ENCODE assay signal across 26 mouse cellular contexts in the genomic region with DNA sequence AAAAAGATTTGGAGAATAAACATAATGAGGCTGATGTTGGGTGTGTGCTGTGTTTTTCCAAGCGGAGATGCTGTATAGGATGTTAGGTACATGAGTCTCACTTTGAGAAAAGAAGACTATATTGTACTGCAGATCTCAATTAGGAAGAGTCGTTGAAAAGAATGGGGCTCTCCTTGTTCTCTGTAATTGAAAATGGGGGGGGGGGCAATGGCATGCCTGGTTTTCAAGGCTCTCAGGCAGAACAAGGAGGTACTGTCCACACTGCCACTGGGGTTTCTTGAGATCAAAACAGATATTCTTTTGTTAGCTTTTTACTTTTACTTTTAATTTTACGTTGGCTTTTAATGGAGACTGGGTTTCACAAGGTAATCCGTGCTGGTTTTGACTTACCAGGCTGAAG.
A peak's percentile ranks its signal among the peaks of the same experiment; 100 is the strongest.
DNase-seq lines count a peak whose midpoint lies in the region; ATAC-seq lines count a peak whose summit lies in the region.
"Had no signal": no experiment of that assay in that cellular context is flagged by ENCODE, and none has a peak within 500 bp of the region (broad histone marks: within the 10 kb centered on the region; RNA-seq: fewer than 3 reads in every experiment).

No protein-coding gene starts in this region.

- no peak overlapping the region for H3K4me2 ChIP-seq in forebrain, embryonic 16.5 days (ENCODE audit: low read length)
- H3K4me2 ChIP-seq in midbrain, embryonic 11.5 days: no peak overlapping the region
- no peak overlapping the region for H3K4me2 ChIP-seq in forebrain, embryonic 15.5 days (replicated peaks)
- no peak overlapping the region for H3K4me2 ChIP-seq in midbrain, embryonic 15.5 days
- H3K4me2 ChIP-seq: embryonic facial prominence, embryonic 13.5 days; heart, embryonic 11.5 days; kidney, embryonic 15.5 days; limb, embryonic 13.5 days; liver, embryonic 12.5 days had no signal

- H3K36me3 ChIP-seq in forebrain, embryonic 10.5 days (replicated peaks): no peaks in the 10 kb centered on the region
- no peaks in the 10 kb centered on the region for H3K36me3 ChIP-seq in forebrain, embryonic 16.5 days (ENCODE audit: control insufficient read depth, insufficient read depth)
- no peaks in the 10 kb centered on the region for H3K36me3 ChIP-seq in midbrain, embryonic 11.5 days (ENCODE audit: control insufficient read depth, insufficient read depth, low read length)
- H3K36me3 ChIP-seq in midbrain, embryonic 10.5 days: peaks cover 12% of the 10 kb centered on the region
- no peaks in the 10 kb centered on the region for H3K36me3 ChIP-seq in forebrain, embryonic 15.5 days
- no peaks in the 10 kb centered on the region for H3K36me3 ChIP-seq in midbrain, embryonic 15.5 days (replicated peaks)
- H3K36me3 ChIP-seq in embryonic facial prominence, embryonic 10.5 days (replicated peaks): no peaks in the 10 kb centered on the region
- H3K36me3 ChIP-seq: embryonic facial prominence, embryonic 13.5 days; kidney, embryonic 15.5 days; limb, embryonic 13.5 days; liver, embryonic 12.5 days had no signal

- peak overlapping the region; percentile 60; the same call in 1 of the 2 replicates for H3K27ac ChIP-seq in forebrain, embryonic 10.5 days
- H3K27ac ChIP-seq in forebrain, embryonic 16.5 days (ENCODE audit: low read length): no peak overlapping the region; the same call in 1 of the 2 replicates
- H3K27ac ChIP-seq in midbrain, embryonic 11.5 days (ENCODE audit: low read depth, low read length): peak overlapping the region; percentile 51; the same call in 1 of the 2 replicates
- no peak overlapping the region for H3K27ac ChIP-seq in midbrain, embryonic 10.5 days (replicated peaks)
- peak overlapping the region; percentile 12; the same call in 1 of the 2 replicates for H3K27ac ChIP-seq in forebrain, embryonic 15.5 days (replicated peaks)
- H3K27ac ChIP-seq in midbrain, embryonic 15.5 days: peak overlapping the region; percentile 46; the same call in 1 of the 2 replicates
- H3K27ac ChIP-seq in embryonic facial prominence, embryonic 10.5 days (replicated peaks): no peak overlapping the region
- H3K27ac ChIP-seq: embryonic facial prominence, embryonic 13.5 days; gastrocnemius, adult 2 months; kidney, embryonic 15.5 days; limb, embryonic 13.5 days; liver, embryonic 12.5 days; stomach, postnatal 0 days had no signal

- no peaks in the 10 kb centered on the region for H3K9me3 ChIP-seq in forebrain, embryonic 10.5 days
- no peaks in the 10 kb centered on the region for H3K9me3 ChIP-seq in forebrain, embryonic 16.5 days (ENCODE audit: control insufficient read depth, low read length)
- H3K9me3 ChIP-seq in midbrain, embryonic 11.5 days (ENCODE audit: control insufficient read depth, low read length): no peaks in the 10 kb centered on the region
- no peaks in the 10 kb centered on the region for H3K9me3 ChIP-seq in midbrain, embryonic 10.5 days (replicated peaks)
- no peaks in the 10 kb centered on the region for H3K9me3 ChIP-seq in forebrain, embryonic 15.5 days
- H3K9me3 ChIP-seq in midbrain, embryonic 15.5 days: no peaks in the 10 kb centered on the region
- H3K9me3 ChIP-seq in embryonic facial prominence, embryonic 10.5 days: no peaks in the 10 kb centered on the region
- H3K9me3 ChIP-seq: embryonic facial prominence, embryonic 13.5 days; kidney, embryonic 15.5 days; limb, embryonic 13.5 days; liver, embryonic 12.5 days had no signal

- H3K27me3 ChIP-seq in forebrain, embryonic 10.5 days (ENCODE audit: poor library complexity, severe bottlenecking): no peaks in the 10 kb centered on the region
- H3K27me3 ChIP-seq in forebrain, embryonic 16.5 days (replicated peaks; ENCODE audit: control insufficient read depth, insufficient read depth, low read length): no peaks in the 10 kb centered on the region
- H3K27me3 ChIP-seq in midbrain, embryonic 11.5 days (ENCODE audit: control insufficient read depth, insufficient read depth, low read length): no peaks in the 10 kb centered on the region
- no peaks in the 10 kb centered on the region for H3K27me3 ChIP-seq in midbrain, embryonic 10.5 days (ENCODE audit: low read depth, poor library complexity, severe bottlenecking)
- no peaks in the 10 kb centered on the region for H3K27me3 ChIP-seq in forebrain, embryonic 15.5 days
- H3K27me3 ChIP-seq in midbrain, embryonic 15.5 days (replicated peaks): no peaks in the 10 kb centered on the region
- H3K27me3 ChIP-seq in embryonic facial prominence, embryonic 10.5 days (replicated peaks; ENCODE audit: low read depth, poor library complexity, severe bottlenecking): no peaks in the 10 kb centered on the region
- H3K27me3 ChIP-seq: embryonic facial prominence, embryonic 13.5 days; kidney, embryonic 15.5 days; limb, embryonic 13.5 days; liver, embryonic 12.5 days had no signal

- peaks cover 12% of the 10 kb centered on the region for H3K4me1 ChIP-seq in forebrain, embryonic 10.5 days
- peaks cover 3% of the 10 kb centered on the region for H3K4me1 ChIP-seq in forebrain, embryonic 16.5 days (replicated peaks; ENCODE audit: control insufficient read depth, insufficient read depth, low read length)
- H3K4me1 ChIP-seq in midbrain, embryonic 11.5 days (ENCODE audit: control insufficient read depth, insufficient read depth, low read length): 0 out of 2 replicates have a peak, but pooled peaks cover 2% of the 10 kb centered on the region
- peaks cover 3% of the 10 kb centered on the region; the same call in 1 of the 2 replicates for H3K4me1 ChIP-seq in midbrain, embryonic 10.5 days
- H3K4me1 ChIP-seq in forebrain, embryonic 15.5 days: 0 out of 2 replicates have a peak, but pooled peaks cover 3% of the 10 kb centered on the region
- H3K4me1 ChIP-seq in midbrain, embryonic 15.5 days: peaks cover 11% of the 10 kb centered on the region
- H3K4me1 ChIP-seq in embryonic facial prominence, embryonic 10.5 days: no peaks in the 10 kb centered on the region
- H3K4me1 ChIP-seq: embryonic facial prominence, embryonic 13.5 days; kidney, embryonic 15.5 days; limb, embryonic 13.5 days; liver, embryonic 12.5 days had no signal

- 52% methylated on average over 4 of the region's 4 CpGs for WGBS in forebrain, embryonic 10.5 days
- WGBS in forebrain, embryonic 16.5 days: 17% methylated on average over 4 of the region's 4 CpGs
- 75% methylated on average over 4 of the region's 4 CpGs for WGBS in midbrain, embryonic 11.5 days
- 77% methylated on average over 4 of the region's 4 CpGs for WGBS in midbrain, embryonic 10.5 days
- 19% methylated on average over 4 of the region's 4 CpGs for WGBS in forebrain, embryonic 15.5 days
- 49% methylated on average over 4 of the region's 4 CpGs for WGBS in midbrain, embryonic 15.5 days
- 53% methylated on average over 4 of the region's 4 CpGs for WGBS in embryonic facial prominence, embryonic 10.5 days

- DNase-seq in forebrain, embryonic 10.5 days (ENCODE audit: extremely low spot score, low spot score): no peak
- DNase-seq in midbrain, embryonic 11.5 days (ENCODE audit: low spot score, missing footprints): no peak
- DNase-seq in midbrain, embryonic 10.5 days (ENCODE audit: low spot score): no peak
- DNase-seq in embryonic facial prominence, embryonic 10.5 days (ENCODE audit: low spot score): no peak
- DNase-seq in gastrocnemius, postnatal 25 days: no peak
- DNase-seq: adrenal gland, postnatal 14 days; cerebellum, adult 2 months; cerebellum, postnatal 25 days; gastrocnemius, adult 2 months; kidney, postnatal 36 days; layer of hippocampus, adult 9-11 months; lung, adult 18-20 months; lung, postnatal 10 days; thymus, adult 2 months; thymus, postnatal 4 days had no signal

- ATAC-seq in forebrain, embryonic 16.5 days: no peak
- ATAC-seq in midbrain, embryonic 11.5 days (ENCODE audit: low FRiP score): peak; percentile 48; the same call in 1 of the 2 replicates
- ATAC-seq in forebrain, embryonic 15.5 days (replicated peaks): no peak
- ATAC-seq in midbrain, embryonic 15.5 days (replicated peaks): no peak
- ATAC-seq: intestine, postnatal 0 days; liver, embryonic 12.5 days had no signal

- no peak overlapping the region for H3K9ac ChIP-seq in forebrain, embryonic 16.5 days (replicated peaks; ENCODE audit: low read depth, low read length)
- no peak overlapping the region for H3K9ac ChIP-seq in midbrain, embryonic 11.5 days (ENCODE audit: low read length)
- no peak overlapping the region for H3K9ac ChIP-seq in forebrain, embryonic 15.5 days (replicated peaks)
- no peak overlapping the region for H3K9ac ChIP-seq in midbrain, embryonic 15.5 days
- H3K9ac ChIP-seq: embryonic facial prominence, embryonic 13.5 days; kidney, embryonic 15.5 days; limb, embryonic 13.5 days; liver, embryonic 12.5 days had no signal

- no peak overlapping the region for H3K4me3 ChIP-seq in forebrain, embryonic 10.5 days
- no peak overlapping the region for H3K4me3 ChIP-seq in forebrain, embryonic 16.5 days (replicated peaks; ENCODE audit: low read length)
- H3K4me3 ChIP-seq in midbrain, embryonic 11.5 days (ENCODE audit: low read depth, low read length): no peak overlapping the region
- H3K4me3 ChIP-seq in midbrain, embryonic 10.5 days: no peak overlapping the region
- H3K4me3 ChIP-seq in forebrain, embryonic 15.5 days: no peak overlapping the region
- no peak overlapping the region for H3K4me3 ChIP-seq in midbrain, embryonic 15.5 days
- H3K4me3 ChIP-seq in embryonic facial prominence, embryonic 10.5 days: no peak overlapping the region
- H3K4me3 ChIP-seq: embryonic facial prominence, embryonic 13.5 days; erythroblast, embryonic 14.5 days; gastrocnemius, adult 2 months; kidney, embryonic 15.5 days; limb, embryonic 13.5 days; liver, embryonic 12.5 days had no signal

Comparison
In these comparisons a context has a peak if more than half of its experiments do, and no peak if none do; other contexts are left out.
1. H3K27ac ChIP-seq: peak in forebrain, embryonic 10.5 days (single experiment), midbrain, embryonic 11.5 days (single experiment), forebrain, embryonic 15.5 days (single experiment) and midbrain, embryonic 15.5 days (single experiment); none in forebrain, embryonic 16.5 days (single experiment), midbrain, embryonic 10.5 days (single experiment) and embryonic facial prominence, embryonic 10.5 days (single experiment).